Mouse (Mus musculus) lung, postnatal 0 days (tissue): ENCODE measurements around the gene Ankrd52.

Source experiments
- CTCF ChIP-seq: IDR thresholded peaks from 2 replicates; pipeline ENCODE4 v1.5.1; 2016; ENCODE audit warnings: antibody characterized with exemption, mild to moderate bottlenecking
- EP300 ChIP-seq: IDR thresholded peaks from 2 replicates; pipeline ENCODE4 v1.6.1; 2016; ENCODE audit warnings: antibody characterized with exemption, mild to moderate bottlenecking, control low read depth

- no peak for TF ChIP-seq CTCF
- no peak for TF ChIP-seq EP300
These were observed 74.1 kb downstream of the Ankrd52 start for GRCm38 (mm10) chr10:128451014-128451413.
